Mouse (Mus musculus) C2C12 (cell line): ENCODE measurements around the gene Qrfp.

Experiments
- CEBPB ChIP-seq: IDR thresholded peaks from one replicate; pipeline ENCODE4 v1.6.1; 2011; ENCODE audit warnings: low read depth, mild to moderate bottlenecking, control low read depth, moderate library complexity
- CTCF ChIP-seq: IDR thresholded peaks from one replicate; pipeline ENCODE4 v1.5.1; 2011; ENCODE audit not compliant: control insufficient read depth, insufficient read depth, insufficient read length
- FOSL1 ChIP-seq: IDR thresholded peaks from one replicate; pipeline ENCODE4 v1.8.0; 2011; ENCODE audit warnings: mild to moderate bottlenecking, low read length; ENCODE audit not compliant: poor library complexity, insufficient read depth, severe bottlenecking
- MAX ChIP-seq: IDR thresholded peaks from one replicate; pipeline ENCODE4 v1.6.1; 2011; ENCODE audit warnings: mild to moderate bottlenecking, control low read depth
- MYOD1 ChIP-seq: IDR thresholded peaks from one replicate; pipeline ENCODE4 v1.6.1; 2011; ENCODE audit warnings: low read depth; ENCODE audit not compliant: control insufficient read depth, insufficient read length
- MYOG ChIP-seq: IDR thresholded peaks from one replicate; pipeline ENCODE4 v1.6.1; 2011; ENCODE audit not compliant: control insufficient read depth, insufficient read length; ENCODE audit errors: extremely low read depth
- USF1 ChIP-seq: IDR thresholded peaks from one replicate; pipeline ENCODE4 v1.6.1; 2011; ENCODE audit warnings: low read depth, mild to moderate bottlenecking, control low read depth, moderate library complexity

DNA sequence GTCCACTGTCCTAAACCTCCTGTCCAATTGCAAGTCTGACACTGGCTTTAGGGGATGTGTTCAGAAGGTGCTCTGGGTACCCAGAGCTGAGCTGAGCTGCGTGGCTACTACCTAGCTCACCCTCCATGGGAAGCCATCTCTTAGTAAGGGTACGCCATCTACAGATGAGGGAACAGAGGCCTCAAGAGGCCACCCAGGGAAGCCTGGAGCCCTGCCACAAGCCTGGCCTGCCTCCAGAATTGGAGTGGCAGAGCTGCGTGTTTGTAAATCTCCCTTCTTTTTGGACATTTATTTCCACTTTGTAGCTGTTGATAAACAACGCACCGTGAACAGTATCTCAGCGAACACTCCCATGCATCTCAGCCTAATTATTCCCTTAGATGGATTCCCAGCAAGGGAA is 46.8 kb upstream of the Qrfp start:
- no peak for TF ChIP-seq CTCF
- TF ChIP-seq CEBPB, result no peak
- TF ChIP-seq MYOD1, result no peak
- TF ChIP-seq MAX, result no peak
- TF ChIP-seq MYOG, result no peak
- TF ChIP-seq FOSL1, result no peak
- no peak for TF ChIP-seq USF1
